Mouse (Mus musculus) cerebellum, adult 8-10 months (tissue): ENCODE data around the gene Rsl24d1.
A peak's percentile ranks its signal among the peaks of the same experiment; 100 is the strongest.
"Not testable (repeated sequence)": the region's sequence is repeated elsewhere in the genome, so short reads cannot be mapped to it uniquely, and the experiment has no call there.

Experiments used
- DNase-seq: peaks from one replicate; pipeline ENCODE4 v3.0.0; 2022

Gene Rsl24d1

DNA sequence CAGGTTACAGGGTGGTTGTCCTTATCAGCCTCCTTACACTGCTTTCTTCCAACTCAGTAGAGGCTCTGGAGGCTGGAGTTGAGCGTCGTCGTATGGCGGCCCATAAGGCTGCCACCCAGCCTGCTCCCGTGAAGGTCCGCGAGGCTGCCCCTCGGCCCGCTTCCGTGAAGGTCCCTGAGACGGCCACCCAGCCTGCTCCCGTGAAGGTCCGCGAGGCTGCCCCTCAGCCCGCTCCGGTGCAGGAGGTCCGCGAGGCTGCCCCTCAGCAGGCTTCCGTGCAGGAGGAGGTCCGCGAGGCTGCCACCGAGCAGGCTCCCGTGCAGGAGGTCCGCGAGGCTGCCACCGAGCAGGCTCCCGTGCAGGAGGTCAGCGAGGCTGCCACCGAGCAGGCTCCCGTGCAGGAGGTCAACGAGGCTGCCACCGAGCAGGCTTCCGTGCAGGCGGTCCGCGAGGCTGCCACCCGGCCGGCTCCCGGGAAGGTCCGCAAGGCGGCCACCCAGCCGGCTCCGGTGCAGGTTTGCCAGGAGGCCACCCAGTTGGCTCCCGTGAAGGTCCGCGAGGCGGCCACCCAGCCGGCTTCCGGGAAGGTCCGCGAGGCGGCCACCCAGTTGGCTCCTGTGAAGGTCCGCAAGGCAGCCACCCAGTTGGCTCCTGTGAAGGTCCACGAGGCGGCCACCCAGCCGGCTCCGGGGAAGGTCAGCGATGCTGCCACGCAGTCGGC lies 9.9 kb upstream of the Rsl24d1 start:
- peak; percentile 47 for DNase-seq

- no peak for DNase-seq
These were observed 9.4 kb upstream of the Rsl24d1 start for GRCm38 (mm10) chr9:73103880-73104198.

GRCm38 (mm10) chr9:73105141-73105540 lies 8.1 kb upstream of the Rsl24d1 start:
- DNase-seq, result no peak

DNA sequence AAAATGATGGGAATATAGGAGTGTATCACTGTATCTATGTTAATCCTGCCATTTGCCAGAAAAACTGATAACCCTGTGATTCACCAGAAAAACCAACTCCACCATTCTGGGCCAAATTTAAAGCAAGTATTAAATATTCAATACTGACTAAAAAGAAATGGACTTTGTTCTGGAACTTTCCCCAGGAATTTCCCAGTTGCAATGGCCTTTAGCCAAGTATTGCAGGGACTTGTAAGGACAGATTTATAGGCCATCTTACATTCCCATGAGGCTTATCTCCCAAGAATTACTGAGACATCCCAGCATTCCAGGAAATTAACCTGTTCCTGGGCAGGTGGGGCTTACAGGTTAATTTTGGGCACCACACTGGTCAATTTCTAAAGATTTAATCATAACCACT lies 7.5 kb upstream of the Rsl24d1 start:
- DNase-seq, result no peak

- not testable (repeated sequence) for DNase-seq
These were observed 3.5 kb downstream of the Rsl24d1 start for GRCm38 (mm10) chr9:73116704-73117103.

GRCm38 (mm10) chr9:73118012-73118411 lies 4.8 kb downstream of the Rsl24d1 start:
- no peak for DNase-seq

- no peak for DNase-seq
These were observed 8.5 kb downstream of the Rsl24d1 start for GRCm38 (mm10) chr9:73121735-73122134.

GRCm38 (mm10) chr9:73125043-73125570 lies 11.9 kb downstream of the Rsl24d1 start:
- DNase-seq, result no peak

GRCm38 (mm10) chr9:73127457-73127856 lies 14.2 kb downstream of the Rsl24d1 start:
- DNase-seq, result no peak

GRCm38 (mm10) chr9:73129875-73130274 lies 16.6 kb downstream of the Rsl24d1 start:
- DNase-seq, result no peak

DNA sequence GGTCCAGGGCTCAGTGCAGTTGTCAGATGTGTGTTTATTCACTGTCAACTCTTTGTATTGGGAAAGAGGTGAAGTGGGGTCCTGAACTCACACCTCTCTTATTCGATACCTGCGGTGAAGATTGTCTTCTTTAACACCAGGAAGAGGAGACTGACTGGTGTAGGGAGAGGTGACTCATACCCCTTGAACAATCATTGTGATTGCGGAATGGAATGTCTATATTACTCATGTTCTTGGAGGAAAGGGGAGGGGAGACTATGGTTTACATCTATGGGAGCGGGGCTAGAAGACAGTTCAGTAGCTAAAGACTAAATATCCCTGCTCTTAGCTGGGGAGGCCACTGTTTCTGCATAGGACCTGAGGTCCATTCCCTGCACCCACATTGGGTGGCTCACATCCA lies 17.3 kb downstream of the Rsl24d1 start:
- no peak for DNase-seq

GRCm38 (mm10) chr9:73137341-73137886 lies 24.2 kb downstream of the Rsl24d1 start:
- DNase-seq, result no peak

DNA sequence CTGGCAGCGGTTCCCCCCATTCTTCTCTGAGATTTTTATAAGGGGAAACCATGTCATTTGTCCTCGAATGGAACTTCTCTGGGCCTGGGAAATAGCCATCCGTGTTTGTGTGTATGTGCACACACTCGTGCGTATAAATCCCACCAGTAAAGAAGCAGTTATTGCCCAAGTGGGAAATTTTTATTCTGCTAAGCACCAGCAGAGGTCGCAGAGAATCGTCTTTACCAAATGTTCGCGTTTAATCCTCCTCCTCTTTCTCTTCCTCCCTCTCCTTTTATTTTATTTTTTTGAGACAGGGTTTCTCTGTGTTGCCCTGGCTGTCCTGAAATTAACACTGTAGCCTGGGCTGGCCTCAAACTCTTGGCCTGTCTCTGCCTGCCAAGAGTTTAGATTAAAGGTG lies 41.1 kb downstream of the Rsl24d1 start:
- no peak for DNase-seq

DNA sequence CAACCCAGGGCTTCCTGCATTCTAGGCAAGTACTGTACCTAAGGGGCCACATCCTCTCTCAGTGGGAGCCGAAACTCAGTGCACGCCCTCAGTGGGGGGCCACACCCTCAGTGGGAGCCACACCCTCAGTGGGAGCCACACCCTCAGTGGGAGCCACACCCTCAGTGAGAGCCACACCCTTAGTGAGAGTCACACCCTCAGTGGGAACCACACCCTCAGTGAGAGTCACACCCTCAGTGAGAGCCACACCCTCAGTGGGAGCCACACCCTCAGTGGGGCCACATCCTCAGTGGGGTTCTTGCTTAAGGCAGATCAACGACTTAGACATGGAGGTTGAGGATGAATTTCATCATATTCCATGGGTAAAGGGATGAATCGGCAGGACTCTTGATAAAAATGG lies 44.7 kb downstream of the Rsl24d1 start:
- no peak for DNase-seq

DNA sequence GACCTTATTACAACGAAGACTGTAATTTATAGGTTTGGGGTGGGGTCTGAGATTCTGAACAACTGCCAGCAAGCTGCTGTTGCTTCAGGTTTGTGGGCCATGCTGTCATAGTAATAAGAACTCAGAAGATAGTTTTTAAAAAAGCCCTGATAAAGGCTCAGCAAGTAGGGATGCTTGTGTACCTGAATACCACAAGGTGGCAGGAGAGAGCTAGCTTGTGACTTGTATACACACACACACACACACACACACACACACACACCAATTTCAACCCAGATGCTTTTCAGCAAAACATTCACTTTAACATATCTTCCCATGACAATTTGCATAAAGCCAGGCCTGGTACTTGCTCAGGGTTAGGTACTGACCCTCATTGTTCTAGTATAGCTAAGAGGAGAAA lies 46.0 kb downstream of the Rsl24d1 start:
- peak; percentile 36 for DNase-seq

DNA sequence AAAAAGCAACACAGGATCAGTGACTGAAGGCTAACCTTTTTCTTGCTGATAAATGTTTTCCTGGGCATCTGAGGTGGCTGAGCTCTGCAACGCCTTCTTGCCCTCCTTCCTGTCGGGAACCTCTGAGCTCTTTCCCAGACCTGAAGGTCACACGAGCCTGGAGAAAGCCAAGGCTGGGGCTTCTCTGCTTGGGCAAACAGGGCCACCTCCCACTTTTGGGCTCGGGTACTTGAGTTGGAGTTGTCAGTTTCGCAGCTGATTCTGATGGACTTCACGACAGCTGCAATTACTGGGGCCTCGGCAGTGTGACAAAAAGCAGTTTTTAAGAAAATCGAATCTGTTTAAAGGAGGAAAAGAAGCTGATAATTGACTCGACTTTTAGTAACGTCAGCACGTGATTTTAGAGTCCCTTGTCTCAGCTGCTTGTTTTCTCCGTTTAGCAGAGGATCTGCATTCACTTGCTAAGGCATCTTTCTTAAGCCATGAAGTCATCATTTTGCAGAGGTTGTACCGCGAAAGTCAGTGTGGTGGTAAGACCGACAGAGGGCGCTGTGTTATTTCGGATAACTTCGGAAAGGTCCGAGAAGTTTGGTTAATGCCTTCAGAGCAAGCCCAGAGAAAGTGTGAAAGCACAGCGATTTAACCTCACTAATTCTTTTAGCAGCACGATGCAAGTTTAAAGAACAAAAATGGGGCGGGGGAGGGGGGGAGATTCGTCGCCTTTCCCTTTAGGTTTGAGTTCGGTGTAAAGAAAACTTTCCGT lies 49.5 kb downstream of the Rsl24d1 start:
- peak; percentile 88 for DNase-seq

DNA sequence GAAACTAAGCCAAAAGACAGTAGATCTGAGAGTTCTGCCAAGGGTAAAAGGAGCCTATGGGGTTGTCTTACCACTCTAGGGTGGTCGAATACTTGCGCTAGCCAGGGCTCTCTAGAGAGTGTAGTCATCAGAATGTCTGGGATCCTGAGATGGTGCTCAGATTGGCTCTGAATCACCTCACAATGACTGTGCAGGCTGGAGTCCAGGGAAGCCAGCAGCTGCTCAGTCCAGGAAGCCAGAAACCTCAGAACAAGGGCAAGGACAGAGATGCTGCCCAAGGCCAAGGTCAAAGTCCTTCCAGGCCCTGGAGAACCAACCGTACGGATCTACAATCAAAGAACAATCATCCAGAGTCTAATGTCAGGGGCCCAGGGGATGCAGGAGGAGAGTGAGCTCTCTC lies 52.4 kb downstream of the Rsl24d1 start:
- peak; percentile 44 for DNase-seq
